Mouse (Mus musculus): ENCODE measurements around the gene Vhl. TPM values are rescaled to one million over a fixed set of nuclear protein-coding genes. Genes with fewer than 3 reads are reported as not detected.
A peak's percentile ranks its signal among the peaks of the same experiment; 100 is the strongest.

Vhl gene
- polyA plus RNA-seq, 1 experiment from 2014 or later = 23.4 TPM

DNA sequence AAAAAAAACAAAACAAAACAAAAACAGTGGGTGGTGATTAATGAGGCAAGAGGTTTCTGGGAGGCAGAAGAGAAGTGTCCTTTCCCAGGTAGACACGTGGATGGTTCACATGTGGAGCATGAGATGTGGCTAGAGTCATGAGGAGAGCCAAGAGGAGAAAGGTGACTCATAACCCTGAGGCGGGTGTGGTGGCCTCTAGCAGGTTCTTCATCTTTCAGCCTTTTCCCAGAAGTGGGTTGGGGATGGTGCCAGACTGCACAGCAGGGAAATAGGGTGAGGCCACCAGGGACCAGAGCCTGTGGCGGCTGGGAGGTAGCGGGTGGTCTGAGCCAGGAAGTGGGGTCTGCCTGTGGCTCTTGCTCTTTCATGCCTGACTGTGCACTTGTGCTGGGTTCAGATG is 51.5 kb downstream of the Vhl start:
- no peak overlapping the region for H3K4me3 ChIP-seq (ENCODE audit: low read depth, low read length)
- peak; percentile 87 for ATAC-seq (ENCODE audit: low FRiP score, low TSS enrichment)
- WGBS = 58% methylated on average over 4 of the region's 4 CpGs

GRCm38 (mm10) chr6:113675991-113676390 is 52.2 kb downstream of the Vhl start:
- WGBS = 95% methylated on average over 9 of the region's 9 CpGs
- H3K9me3 ChIP-seq (ENCODE audit: control insufficient read depth, low read length) = no peaks in the 10 kb centered on the region
- ATAC-seq (ENCODE audit: low FRiP score, low TSS enrichment) (no peak), DNase-seq (ENCODE audit: low spot score) (no peak)
- no peaks in the 10 kb centered on the region for H3K36me3 ChIP-seq (ENCODE audit: control insufficient read depth, insufficient read depth, low read length)
- no peak for TF ChIP-seq EP300 (optimal IDR thresholded peaks at IDR 0.05)
- no peak for TF ChIP-seq CTCF (IDR thresholded peaks at IDR 0.05; ENCODE audit: low read depth)
- H3K27me3 ChIP-seq (ENCODE audit: control insufficient read depth, insufficient read depth, low read length) = no peaks in the 10 kb centered on the region
- H3K9ac ChIP-seq (ENCODE audit: low read length) = no peak overlapping the region
- H3K27ac ChIP-seq (replicated peaks) = no peak overlapping the region
- no peaks in the 10 kb centered on the region for H3K4me1 ChIP-seq (replicated peaks; ENCODE audit: control insufficient read depth, insufficient read depth)
- no peak overlapping the region for H3K4me2 ChIP-seq (replicated peaks; ENCODE audit: low read depth)
- no peak overlapping the region for H3K4me3 ChIP-seq (ENCODE audit: low read depth, low read length)

More for the DNA sequence above, 51.5 kb downstream of the Vhl start:
- H3K4me2 ChIP-seq (replicated peaks; ENCODE audit: low read depth) = no peak overlapping the region
- no peak overlapping the region for H3K9ac ChIP-seq (ENCODE audit: low read length)
- TF ChIP-seq EP300 (optimal IDR thresholded peaks at IDR 0.05) (no peak), CTCF (IDR thresholded peaks at IDR 0.05; ENCODE audit: low read depth) (no peak)
- H3K4me1 ChIP-seq (replicated peaks; ENCODE audit: control insufficient read depth, insufficient read depth) = no peaks in the 10 kb centered on the region
- H3K36me3 ChIP-seq (ENCODE audit: control insufficient read depth, insufficient read depth, low read length) = no peaks in the 10 kb centered on the region
- no peaks in the 10 kb centered on the region for H3K27me3 ChIP-seq (ENCODE audit: control insufficient read depth, insufficient read depth, low read length)
- peak; percentile 68 for DNase-seq (ENCODE audit: low spot score)
- H3K9me3 ChIP-seq (ENCODE audit: control insufficient read depth, low read length) = no peaks in the 10 kb centered on the region
- no peak overlapping the region for H3K27ac ChIP-seq (replicated peaks)

DNA sequence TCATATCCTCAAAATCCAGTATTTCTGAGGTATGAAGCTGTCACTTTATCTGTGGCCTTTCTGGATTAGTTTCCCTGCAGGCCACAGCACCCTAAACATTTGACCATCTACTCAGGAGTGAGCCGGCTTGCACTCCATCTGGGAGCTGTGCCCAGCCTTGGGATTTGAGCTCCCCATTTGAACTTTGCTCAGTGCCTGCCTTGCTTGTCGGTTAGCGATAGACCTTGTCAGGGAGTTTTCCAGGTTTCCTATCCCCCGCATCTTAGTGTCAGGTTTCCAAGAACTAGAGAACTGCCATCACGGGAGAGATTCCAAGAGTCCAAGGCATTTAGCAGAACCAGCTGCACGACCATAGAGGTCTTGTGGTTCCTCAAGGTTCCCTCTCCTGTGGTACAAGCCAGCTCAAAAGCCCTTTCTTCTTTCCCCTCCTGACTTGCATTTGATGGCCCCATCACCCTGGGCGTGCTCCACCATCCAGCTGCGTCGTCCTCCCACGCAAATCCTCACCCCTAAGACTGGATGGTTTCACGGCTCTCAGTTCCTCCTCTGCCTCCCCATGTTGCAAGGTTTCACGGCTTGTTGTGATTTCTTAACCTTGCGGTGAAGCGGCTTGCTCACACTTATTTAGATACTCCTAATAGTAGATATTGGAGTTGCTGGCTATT is 53.4 kb downstream of the Vhl start:
- Histone ChIP-seq H3K4me1 (replicated peaks; ENCODE audit: control insufficient read depth, insufficient read depth) (no peaks in the 10 kb centered on the region), H3K4me2 (replicated peaks; ENCODE audit: low read depth) (no peak overlapping the region), H3K9me3 (ENCODE audit: control insufficient read depth, low read length) (no peaks in the 10 kb centered on the region), H3K4me3 (ENCODE audit: low read depth, low read length) (no peak overlapping the region), H3K9ac (ENCODE audit: low read length) (no peak overlapping the region), H3K27me3 (ENCODE audit: control insufficient read depth, insufficient read depth, low read length) (no peaks in the 10 kb centered on the region), H3K27ac (replicated peaks) (no peak overlapping the region), H3K36me3 (ENCODE audit: control insufficient read depth, insufficient read depth, low read length) (no peaks in the 10 kb centered on the region)
- TF ChIP-seq CTCF (IDR thresholded peaks at IDR 0.05; ENCODE audit: low read depth) (no peak), EP300 (optimal IDR thresholded peaks at IDR 0.05) (no peak)
- WGBS = 70% methylated on average over 14 of the region's 14 CpGs
- ATAC-seq (ENCODE audit: low FRiP score, low TSS enrichment) = no peak
- no peak for DNase-seq (ENCODE audit: low spot score)

DNA sequence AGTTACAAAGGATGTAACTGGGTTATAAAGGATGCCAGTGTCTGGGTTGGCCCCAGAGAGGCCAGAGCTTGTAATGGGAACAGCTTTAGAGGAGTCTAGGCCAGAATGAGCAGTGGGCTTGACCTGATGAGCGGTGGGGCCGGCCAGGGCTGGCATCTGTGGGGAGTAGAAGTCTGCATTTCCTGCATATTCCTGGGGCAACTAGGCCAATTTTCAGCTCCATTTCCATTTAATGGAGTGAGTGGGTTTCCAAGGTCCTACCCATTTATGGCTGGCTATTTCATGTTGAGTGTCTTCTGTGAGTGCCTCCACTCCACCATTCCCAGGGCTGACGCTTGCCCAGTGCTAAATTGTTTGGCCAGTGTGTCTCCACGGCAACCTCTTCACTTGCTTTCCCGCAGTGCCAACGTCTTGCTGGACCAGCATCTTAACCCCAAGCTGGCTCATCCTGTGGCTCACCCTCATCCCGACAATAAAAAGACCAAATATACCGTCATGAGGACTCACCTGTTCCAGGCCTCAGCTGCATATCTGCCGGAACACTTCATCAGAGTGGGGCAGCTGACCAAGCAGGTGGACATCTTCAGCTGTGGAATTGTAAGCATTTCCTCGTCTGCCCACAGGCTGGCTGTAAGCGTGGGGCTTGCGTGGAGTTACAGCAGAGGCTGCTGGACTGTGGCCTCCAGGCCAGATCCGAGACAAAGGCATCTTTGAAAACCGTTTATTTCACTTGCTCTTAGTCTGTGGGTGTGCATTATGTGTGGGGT is 54.7 kb downstream of the Vhl start:
- H3K9ac ChIP-seq (ENCODE audit: low read length) = no peak overlapping the region
- no peak overlapping the region for H3K4me2 ChIP-seq (replicated peaks; ENCODE audit: low read depth)
- no peaks in the 10 kb centered on the region for H3K4me1 ChIP-seq (replicated peaks; ENCODE audit: control insufficient read depth, insufficient read depth)
- TF ChIP-seq EP300 (optimal IDR thresholded peaks at IDR 0.05) (no peak), CTCF (IDR thresholded peaks at IDR 0.05; ENCODE audit: low read depth) (no peak)
- H3K4me3 ChIP-seq (ENCODE audit: low read depth, low read length) = no peak overlapping the region
- 75% methylated on average over 14 of the region's 14 CpGs for WGBS
- DNase-seq (ENCODE audit: low spot score) (no peak), ATAC-seq (ENCODE audit: low FRiP score, low TSS enrichment) (no peak)
- no peaks in the 10 kb centered on the region; the same call in 1 of the 2 replicates for H3K36me3 ChIP-seq (ENCODE audit: control insufficient read depth, insufficient read depth, low read length)
- no peak overlapping the region for H3K27ac ChIP-seq (replicated peaks)
- no peaks in the 10 kb centered on the region for H3K9me3 ChIP-seq (ENCODE audit: control insufficient read depth, low read length)
- no peaks in the 10 kb centered on the region for H3K27me3 ChIP-seq (ENCODE audit: control insufficient read depth, insufficient read depth, low read length)

DNA sequence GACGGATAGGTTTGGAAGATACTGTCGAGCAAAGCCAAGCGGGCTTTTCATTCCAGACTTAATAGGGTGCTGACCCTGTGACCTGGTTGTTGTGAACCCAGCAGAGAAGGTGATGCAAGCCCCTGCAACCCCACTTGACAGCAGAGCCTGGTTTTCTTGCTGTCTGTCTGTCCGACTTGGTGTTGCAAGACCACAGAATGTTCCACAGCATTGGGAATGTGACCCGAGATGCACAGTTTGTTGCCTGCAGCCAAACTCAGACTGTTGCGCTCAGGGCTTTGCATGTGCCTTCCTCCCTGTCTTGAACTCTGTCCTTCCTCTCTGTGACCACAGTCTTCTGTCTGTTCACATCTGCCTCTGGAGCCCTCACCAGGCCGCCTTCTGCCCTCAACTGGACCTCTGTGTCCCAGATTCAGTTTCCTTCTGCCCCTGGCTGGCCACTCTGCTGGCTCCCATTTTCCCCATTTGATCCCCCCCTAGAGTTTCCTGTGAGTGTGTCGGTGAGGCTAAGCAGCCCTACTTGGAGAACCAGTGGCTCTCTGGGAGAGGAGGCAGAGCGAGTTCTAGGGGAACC is 56.3 kb downstream of the Vhl start:
- WGBS = 80% methylated on average over 9 of the region's 9 CpGs
- ATAC-seq (ENCODE audit: low FRiP score, low TSS enrichment) (no peak), DNase-seq (ENCODE audit: low spot score) (no peak)
- no peaks in the 10 kb centered on the region for H3K27me3 ChIP-seq (ENCODE audit: control insufficient read depth, insufficient read depth, low read length)
- no peaks in the 10 kb centered on the region for H3K9me3 ChIP-seq (ENCODE audit: control insufficient read depth, low read length)
- no peaks in the 10 kb centered on the region; the same call in 1 of the 2 replicates for H3K36me3 ChIP-seq (ENCODE audit: control insufficient read depth, insufficient read depth, low read length)
- no peak overlapping the region for H3K4me3 ChIP-seq (ENCODE audit: low read depth, low read length)
- H3K27ac ChIP-seq (replicated peaks) = no peak overlapping the region
- no peak overlapping the region for H3K9ac ChIP-seq (ENCODE audit: low read length)
- TF ChIP-seq CTCF (IDR thresholded peaks at IDR 0.05; ENCODE audit: low read depth) (no peak), EP300 (optimal IDR thresholded peaks at IDR 0.05) (no peak)
- no peaks in the 10 kb centered on the region for H3K4me1 ChIP-seq (replicated peaks; ENCODE audit: control insufficient read depth, insufficient read depth)
- H3K4me2 ChIP-seq (replicated peaks; ENCODE audit: low read depth) = no peak overlapping the region

Other genes starting within 250 kb of the Vhl start
- gene Tada3, start 246.1 kb upstream of the Vhl start, polyA plus RNA-seq (2015; fragmentation: Nextera tagmentation; extraction: Ambion mirVana) = 21.3 and 23.8 TPM in 2 replicates
- 314 and 317 TPM in 2 replicates for gene Arpc4, start 245.8 kb upstream of the Vhl start, polyA plus RNA-seq (2015; fragmentation: Nextera tagmentation; extraction: Ambion mirVana)
- 1.2 TPM in 2 replicates for gene Ttll3, start 234.7 kb upstream of the Vhl start, polyA plus RNA-seq (2015; fragmentation: Nextera tagmentation; extraction: Ambion mirVana)
- gene Rpusd3, start 204.6 kb upstream of the Vhl start, polyA plus RNA-seq (2015; fragmentation: Nextera tagmentation; extraction: Ambion mirVana) = 11.8 and 12.9 TPM in 2 replicates
- 31.0 and 31.2 TPM in 2 replicates for gene Cidec, start 188.2 kb upstream of the Vhl start, polyA plus RNA-seq (2015; fragmentation: Nextera tagmentation; extraction: Ambion mirVana)
- 69.2 and 69.6 TPM in 2 replicates for gene Jagn1, start 181.4 kb upstream of the Vhl start, polyA plus RNA-seq (2015; fragmentation: Nextera tagmentation; extraction: Ambion mirVana)
- gene Il17re, start 165.5 kb upstream of the Vhl start, polyA plus RNA-seq (2015; fragmentation: Nextera tagmentation; extraction: Ambion mirVana) = 25.5 and 30.6 TPM in 2 replicates
- 70.1 and 73.6 TPM in 2 replicates for gene Il17rc, start 152.5 kb upstream of the Vhl start, polyA plus RNA-seq (2015; fragmentation: Nextera tagmentation; extraction: Ambion mirVana)
- 11.1 and 12.1 TPM in 2 replicates for gene Creld1, start 140.7 kb upstream of the Vhl start, polyA plus RNA-seq (2015; fragmentation: Nextera tagmentation; extraction: Ambion mirVana)
- 0.36 and 0.42 TPM in 2 replicates for gene Prrt3, start 122.0 kb upstream of the Vhl start, polyA plus RNA-seq (2015; fragmentation: Nextera tagmentation; extraction: Ambion mirVana)
- 78.4 and 78.5 TPM in 2 replicates for gene Emc3, start 92.3 kb upstream of the Vhl start, polyA plus RNA-seq (2015; fragmentation: Nextera tagmentation; extraction: Ambion mirVana)
- gene Fancd2, start 92.3 kb upstream of the Vhl start, polyA plus RNA-seq (2015; fragmentation: Nextera tagmentation; extraction: Ambion mirVana) = 1.6 and 1.9 TPM in 2 replicates
- not detected in 2 replicates for gene Fancd2os, start 23.2 kb upstream of the Vhl start, polyA plus RNA-seq (2015; fragmentation: Nextera tagmentation; extraction: Ambion mirVana)
- gene Brk1, start 19.2 kb upstream of the Vhl start, polyA plus RNA-seq (2015; fragmentation: Nextera tagmentation; extraction: Ambion mirVana) = 199 and 201 TPM in 2 replicates
- gene Irak2, start 14.5 kb downstream of the Vhl start, polyA plus RNA-seq (2015; fragmentation: Nextera tagmentation; extraction: Ambion mirVana) = 9.6 and 10.2 TPM in 2 replicates
- 0.73 and 0.97 TPM in 2 replicates for gene Tatdn2, start 73.1 kb downstream of the Vhl start, polyA plus RNA-seq (2015; fragmentation: Nextera tagmentation; extraction: Ambion mirVana)
- gene Ghrl, start 95.9 kb downstream of the Vhl start, polyA plus RNA-seq (2015; fragmentation: Nextera tagmentation; extraction: Ambion mirVana) = 514 and 560 TPM in 2 replicates
- gene Sec13, start 116.8 kb downstream of the Vhl start, polyA plus RNA-seq (2015; fragmentation: Nextera tagmentation; extraction: Ambion mirVana) = 165 and 184 TPM in 2 replicates

Measured in stomach, postnatal 0 days (tissue).